Mouse (Mus musculus): ENCODE measurements around the gene Cct8.

GRCm38 (mm10) chr16:87445110-87445509 is 50.6 kb downstream of the Cct8 start:
- TF ChIP-seq CTCF (IDR thresholded peaks at IDR 0.05; ENCODE audit: low read depth, low read length) (no peak), POLR2A (IDR thresholded peaks at IDR 0.05; ENCODE audit: borderline replicate concordance, low read depth, low read length) (no peak)

Data from bone marrow macrophage, adult 2 months (primary cell).